8 mouse cellular contexts compared by ENCODE assay signal in genomic region chr14:118937533-118938492, GRCm38 (mm10). TPM values are rescaled to one million over a fixed set of nuclear protein-coding genes. Genes with fewer than 3 reads are reported as not detected.
DNase-seq lines count a peak whose midpoint lies in the region; ATAC-seq lines count a peak whose summit lies in the region.

TSS of gene Dnajc3 (plus strand) at chr14:118937976.

- peak within 1 kb of the TSS; percentile 99 for H3K9ac ChIP-seq in hindbrain, embryonic 12.5 days

- 0 out of 2 replicates have a peak, but pooled peaks cover 2% of the 10 kb centered on the region for H3K27me3 ChIP-seq in hindbrain, embryonic 12.5 days

- H3K36me3 ChIP-seq in hindbrain, embryonic 12.5 days, result no peaks in the 10 kb centered on the region

- peak within 1 kb of the TSS; percentile 72 for H3K4me2 ChIP-seq in hindbrain, embryonic 12.5 days (replicated peaks)

- peak; percentile 100 for ATAC-seq in hindbrain, embryonic 12.5 days (ENCODE audit: low FRiP score)

- H3K9me3 ChIP-seq in hindbrain, embryonic 12.5 days (replicated peaks), result no peaks in the 10 kb centered on the region

- peak within 1 kb of the TSS; percentile 78 for H3K4me3 ChIP-seq in hindbrain, embryonic 12.5 days

- peak within 1 kb of the TSS; percentile 88 for H3K27ac ChIP-seq in hindbrain, embryonic 12.5 days

- under 1% methylated on average over 99 of the region's 124 CpGs for WGBS in hindbrain, embryonic 12.5 days

- DNase-seq in NIH3T3 (ENCODE audit: low read depth), result peak; percentile 98
- peak; percentile 100 for DNase-seq in cerebellum, postnatal 10 days
- peak; percentile 100 for DNase-seq in frontal cortex, postnatal 10 days (ENCODE audit: low spot score in 2 of 2)
- DNase-seq in layer of hippocampus, postnatal 14 days (ENCODE audit: low spot score in 2 of 2), result peak; percentile 99 to 100
- peak; percentile 99 for DNase-seq in lung, postnatal 14 days
- peak; percentile 94 for DNase-seq in retina, adult 2 months (ENCODE audit: low read depth, low spot score)
- DNase-seq in thymus, postnatal 36 days, result peak; percentile 99 to 100

- H3K4me1 ChIP-seq in hindbrain, embryonic 12.5 days, result peaks cover 21% of the 10 kb centered on the region

RNA-seq across cellular contexts. Expression of gene Dnajc3, which starts in this region (rescaled TPM):
- polyA plus RNA-seq in hindbrain, embryonic 12.5 days (2016; fragmentation: Nextera tagmentation; extraction: Ambion mirVana), result 33.3 and 33.5 TPM in 2 replicates
- 10 to 100 TPM; 35.1 to 39.3 TPM for total RNA-seq in layer of hippocampus, postnatal 14 days (2021)

Comparison
In these comparisons a context has a peak if more than half of its experiments do, and no peak if none do; other contexts are left out.
1. Peak in every context shown above with its lines: DNase-seq, ATAC-seq, H3K4me3 ChIP-seq and H3K27ac ChIP-seq.